Mouse (Mus musculus): ENCODE measurements around the gene Trim56.

Gene Trim56

GRCm38 (mm10) chr5:137109941-137110593 is 5.9 kb downstream of the Trim56 start:
- DNase-seq (ENCODE audit: low read depth, low spot score), result no peak

- no peak for DNase-seq (ENCODE audit: low read depth, low spot score)
Observed at GRCm38 (mm10) chr5:137108111-137108510, 7.9 kb downstream of the Trim56 start.

- no peak for DNase-seq (ENCODE audit: low read depth, low spot score)
Observed at GRCm38 (mm10) chr5:137107670-137108069, 8.3 kb downstream of the Trim56 start.

GRCm38 (mm10) chr5:137107024-137107423 is 9.0 kb downstream of the Trim56 start:
- peak; percentile 65 for DNase-seq (ENCODE audit: low read depth, low spot score)

- no peak for DNase-seq (ENCODE audit: low read depth, low spot score)
Observed at GRCm38 (mm10) chr5:137106434-137106833, 9.6 kb downstream of the Trim56 start.

- no peak for DNase-seq (ENCODE audit: low read depth, low spot score)
Observed at GRCm38 (mm10) chr5:137103969-137104368, 12.0 kb downstream of the Trim56 start.

GRCm38 (mm10) chr5:137102575-137103522 is 13.2 kb downstream of the Trim56 start:
- no peak for DNase-seq (ENCODE audit: low read depth, low spot score)

GRCm38 (mm10) chr5:137102078-137102477 is 13.9 kb downstream of the Trim56 start:
- no peak for DNase-seq (ENCODE audit: low read depth, low spot score)

GRCm38 (mm10) chr5:137100660-137101059 is 15.3 kb downstream of the Trim56 start:
- no peak for DNase-seq (ENCODE audit: low read depth, low spot score)

- no peak for DNase-seq (ENCODE audit: low read depth, low spot score)
Observed at GRCm38 (mm10) chr5:137098418-137098817, 17.6 kb downstream of the Trim56 start.

- DNase-seq (ENCODE audit: low read depth, low spot score), result no peak
Observed at GRCm38 (mm10) chr5:137096037-137096436, 20.0 kb downstream of the Trim56 start.

GRCm38 (mm10) chr5:137095135-137095534 is 20.9 kb downstream of the Trim56 start:
- DNase-seq (ENCODE audit: low read depth, low spot score), result no peak

- no peak for DNase-seq (ENCODE audit: low read depth, low spot score)
Observed at GRCm38 (mm10) chr5:137093720-137094119, 22.3 kb downstream of the Trim56 start.

GRCm38 (mm10) chr5:137091560-137091959 is 24.4 kb downstream of the Trim56 start:
- DNase-seq (ENCODE audit: low read depth, low spot score), result no peak

GRCm38 (mm10) chr5:137090870-137091269 is 25.1 kb downstream of the Trim56 start:
- no peak for DNase-seq (ENCODE audit: low read depth, low spot score)

GRCm38 (mm10) chr5:137087410-137087809 is 28.6 kb downstream of the Trim56 start:
- DNase-seq (ENCODE audit: low read depth, low spot score), result no peak

GRCm38 (mm10) chr5:137085731-137086130 is 30.3 kb downstream of the Trim56 start:
- no peak for DNase-seq (ENCODE audit: low read depth, low spot score)

- no peak for DNase-seq (ENCODE audit: low read depth, low spot score)
Observed at GRCm38 (mm10) chr5:137085021-137085420, 31.0 kb downstream of the Trim56 start.

- DNase-seq (ENCODE audit: low read depth, low spot score), result no peak
Observed at GRCm38 (mm10) chr5:137083051-137083450, 33.0 kb downstream of the Trim56 start.

GRCm38 (mm10) chr5:137079849-137080248 is 36.2 kb downstream of the Trim56 start:
- no peak for DNase-seq (ENCODE audit: low read depth, low spot score)

- DNase-seq (ENCODE audit: low read depth, low spot score), result no peak
Observed at GRCm38 (mm10) chr5:137078616-137079015, 37.4 kb downstream of the Trim56 start.

- no peak for DNase-seq (ENCODE audit: low read depth, low spot score)
Observed at GRCm38 (mm10) chr5:137078041-137078440, 38.0 kb downstream of the Trim56 start.

GRCm38 (mm10) chr5:137077187-137077586 is 38.8 kb downstream of the Trim56 start:
- DNase-seq (ENCODE audit: low read depth, low spot score), result no peak

Measured in WW6 (cell line).